Mouse (Mus musculus): ENCODE measurements around the gene Ostc.

GRCm38 (mm10) chr3:130649569-130649968 lies 59.7 kb downstream of the Ostc start:
- TF ChIP-seq CTCF (IDR thresholded peaks at IDR 0.05; ENCODE audit: control insufficient read depth, insufficient read depth, low read length) = no peak
- no peak for TF ChIP-seq POLR2A (IDR thresholded peaks at IDR 0.05; ENCODE audit: borderline replicate concordance, control insufficient read depth, low read depth, low read length)

Measured in bone marrow, adult 2 months (tissue).